Mouse (Mus musculus) lung, postnatal 0 days (tissue): ENCODE results near the gene Ankdd1b. TPM values are rescaled to one million over a fixed set of nuclear protein-coding genes. Genes with fewer than 3 reads are reported as not detected.

Experiments used
- ATAC-seq: fragments of 200-750 bp; cut with Nextera tagmentation; 2 replicates; pipeline ENCODE4 v1.8.0; 2017; ENCODE audit warnings: moderate library complexity
- DNase-seq: peaks from one replicate; pipeline ENCODE4 v3.0.0-alpha.2; 2016; ENCODE audit warnings: low spot score
- H3K27ac ChIP-seq: fragments of 300-500 bp; sonication (generic); 2 replicates; pipeline ENCODE4 v1.5.1; 2014; ENCODE audit warnings: antibody characterized with exemption, mild to moderate bottlenecking, low read length, mixed read lengths
- H3K27me3 ChIP-seq: fragments of 300-500 bp; sonication (generic); replicated peaks from 2 replicates; pipeline ENCODE4 v1.6.1; 2014; ENCODE audit warnings: low read length, mixed read lengths; ENCODE audit not compliant: insufficient read depth
- H3K36me3 ChIP-seq: fragments of 300-500 bp; sonication (generic); 2 replicates; pipeline ENCODE4 v1.6.1; 2014; ENCODE audit warnings: low read length, mixed read lengths; ENCODE audit not compliant: insufficient read depth
- H3K4me1 ChIP-seq: fragments of 300-500 bp; sonication (generic); 2 replicates; pipeline ENCODE4 v1.6.1; 2014; ENCODE audit warnings: antibody characterized with exemption, low read depth, low read length, mixed read lengths; ENCODE audit not compliant: insufficient read depth
- H3K4me2 ChIP-seq: fragments of 300-500 bp; sonication (generic); replicated peaks from 2 replicates; pipeline ENCODE4 v1.6.1; 2014; ENCODE audit warnings: low read depth, mild to moderate bottlenecking, low read length, moderate library complexity, mixed read lengths
- H3K4me3 ChIP-seq: fragments of 300-500 bp; sonication (generic); 2 replicates; pipeline ENCODE4 v1.5.1; 2014; ENCODE audit warnings: low read depth, low read length
- H3K9ac ChIP-seq: fragments of 300-500 bp; sonication (generic); replicated peaks from 2 replicates; pipeline ENCODE4 v1.6.1; 2014; ENCODE audit warnings: low read depth, mild to moderate bottlenecking
- H3K9me3 ChIP-seq: fragments of 300-500 bp; sonication (generic); 2 replicates; pipeline ENCODE4 v1.6.1; 2016; ENCODE audit warnings: low read length, mixed read lengths
- CTCF ChIP-seq: IDR thresholded peaks from 2 replicates; pipeline ENCODE4 v1.5.1; 2016; ENCODE audit warnings: antibody characterized with exemption, mild to moderate bottlenecking
- EP300 ChIP-seq: IDR thresholded peaks from 2 replicates; pipeline ENCODE4 v1.6.1; 2016; ENCODE audit warnings: antibody characterized with exemption, mild to moderate bottlenecking, control low read depth
- WGBS: fragments of 180-500 bp; shearing (Covaris S2); extraction: QIAGEN DNeasy Blood & Tissue Kit; methylation state at CpG from one replicate; pipeline ENCODE4 v1.1.7; 2014; 5-methylcytosine and 5-hydroxymethylcytosine counted together
- polyA plus RNA-seq: library from polyadenylated mRNA; unstranded; fragments of >200 nt; fragmentation: Nextera tagmentation; extraction: Ambion mirVana; gene quantifications from 2 replicates; pipeline ENCODE4 v1.2.1, GENCODE M21; 2015

The Ankdd1b gene
- polyA plus RNA-seq, 1 experiment from 2014 or later, result 0.24 TPM

DNA sequence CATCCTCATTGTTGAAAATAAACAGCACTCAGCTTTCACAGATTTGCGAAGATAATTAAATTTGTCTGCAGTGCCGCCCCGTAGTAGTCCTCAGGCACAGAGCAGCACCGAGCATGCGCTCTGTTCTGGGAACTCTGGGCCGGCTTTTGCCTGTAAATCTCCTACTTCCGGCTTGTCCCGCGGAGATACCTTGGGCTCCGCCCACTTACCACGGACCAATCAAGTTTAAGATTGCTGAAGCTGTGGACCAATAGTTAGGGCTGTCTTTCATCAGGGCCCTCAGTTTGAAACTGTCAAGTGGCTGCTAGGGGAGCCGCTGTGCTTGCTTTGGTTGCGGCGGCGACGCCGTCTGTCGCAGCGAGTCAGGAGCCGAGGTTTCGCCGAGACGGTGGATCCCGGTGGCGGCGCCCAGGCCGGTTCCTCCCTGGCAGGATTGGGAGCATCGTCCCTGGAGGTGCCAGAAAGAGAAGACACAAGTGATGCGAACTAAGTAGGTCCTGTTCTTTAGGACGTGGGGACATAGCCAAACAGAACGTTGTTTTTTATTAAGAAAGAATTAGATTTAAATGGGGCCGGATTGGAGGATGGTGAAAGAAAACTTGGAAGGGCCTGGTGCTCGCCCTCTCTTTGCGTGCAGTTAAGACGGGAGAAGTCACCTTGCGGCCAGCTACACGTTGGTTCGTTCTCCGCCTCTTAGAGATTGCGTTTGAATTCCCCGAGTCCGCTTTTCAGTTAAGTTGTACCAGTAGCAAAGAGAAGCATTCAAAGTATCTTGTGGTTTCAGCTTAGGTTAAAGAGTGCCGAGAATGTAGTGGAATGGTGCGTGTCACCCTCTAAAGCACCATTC lies 82.7 kb downstream of the Ankdd1b start, which contains the start of gene Poc5:
TSS of gene Poc5 (plus strand) at position 253 of the 847 bp plus-strand sequence.
- WGBS, result under 1% methylated on average over 44 of the region's 44 CpGs
- Histone ChIP-seq H3K9ac (peak within 1 kb of the TSS; percentile 43), H3K27me3 (no peaks in the 10 kb centered on the region), H3K4me3 (peak within 1 kb of the TSS; percentile 49), H3K4me2 (peak within 1 kb of the TSS; percentile 69), H3K36me3 (peaks cover 8% of the 10 kb centered on the region; the same call in 1 of the 2 replicates), H3K27ac (peak within 1 kb of the TSS; percentile 62), H3K4me1 (peaks cover 8% of the 10 kb centered on the region), H3K9me3 (no peaks in the 10 kb centered on the region)
- TF ChIP-seq CTCF, result peak; percentile 21; the same call in 1 of the 2 replicates
- peak; percentile 95 for TF ChIP-seq EP300
- DNase-seq, result peak; percentile 99
- peak; percentile 100 for ATAC-seq

DNA sequence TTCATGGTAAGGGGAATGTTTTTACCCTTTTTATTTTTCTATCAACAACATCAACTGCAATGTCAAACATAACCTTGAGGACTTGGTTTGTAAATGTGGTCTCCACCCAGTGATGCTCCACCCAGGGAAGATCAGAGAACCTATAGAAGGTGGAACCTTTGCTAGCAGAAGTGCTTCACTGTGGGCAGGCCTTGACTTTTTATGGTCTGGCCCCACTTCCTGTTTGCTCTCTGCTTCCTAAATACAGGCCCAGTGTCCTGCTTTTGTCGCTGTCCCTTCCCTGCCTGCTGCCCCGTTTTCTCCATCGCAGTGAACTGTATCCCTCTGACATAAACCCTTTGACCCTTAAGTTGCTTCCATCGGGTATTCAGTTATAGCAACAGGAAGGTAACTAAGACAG lies 93.1 kb downstream of the Ankdd1b start:
- no peak for TF ChIP-seq EP300
- no peak for TF ChIP-seq CTCF
- no peak for ATAC-seq
- no peaks in the 10 kb centered on the region for H3K9me3 ChIP-seq
- no peaks in the 10 kb centered on the region for H3K27me3 ChIP-seq
- H3K36me3 ChIP-seq, result no peaks in the 10 kb centered on the region
- no peaks in the 10 kb centered on the region for H3K4me1 ChIP-seq
- no peak overlapping the region for H3K9ac ChIP-seq
- H3K27ac ChIP-seq, result no peak overlapping the region
- 48% methylated on average over 4 of the region's 4 CpGs for WGBS
- H3K4me2 ChIP-seq, result no peak overlapping the region
- no peak for DNase-seq
- no peak overlapping the region for H3K4me3 ChIP-seq

DNA sequence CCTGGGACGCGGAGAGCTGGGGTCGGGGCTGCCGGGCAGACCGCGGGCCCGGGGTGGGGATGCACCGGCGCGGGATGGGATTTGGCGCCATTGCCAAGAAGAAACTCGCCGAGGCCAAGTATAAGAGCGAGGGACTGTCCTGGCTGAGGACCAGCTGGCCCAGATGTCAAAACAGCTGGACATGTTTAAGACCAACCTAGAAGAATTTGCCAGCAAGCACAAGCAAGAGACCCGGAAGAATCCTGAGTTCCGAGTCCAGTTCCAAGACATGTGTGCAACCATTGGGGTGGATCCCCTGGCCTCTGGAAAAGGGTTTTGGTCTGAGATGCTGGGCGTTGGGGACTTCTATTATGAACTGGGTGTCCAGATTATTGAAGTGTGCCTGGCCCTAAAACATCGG lies 94.1 kb downstream of the Ankdd1b start:
- Histone ChIP-seq H3K4me1 (no peaks in the 10 kb centered on the region), H3K9ac (no peak overlapping the region), H3K9me3 (no peaks in the 10 kb centered on the region), H3K4me2 (no peak overlapping the region), H3K4me3 (no peak overlapping the region), H3K27ac (no peak overlapping the region), H3K36me3 (no peaks in the 10 kb centered on the region), H3K27me3 (no peaks in the 10 kb centered on the region)
- DNase-seq, result peak; percentile 27
- no peak for TF ChIP-seq EP300
- TF ChIP-seq CTCF, result no peak
- no peak; the same call in 1 of the 2 replicates for ATAC-seq
- WGBS, result 74% methylated on average over 18 of the region's 18 CpGs

DNA sequence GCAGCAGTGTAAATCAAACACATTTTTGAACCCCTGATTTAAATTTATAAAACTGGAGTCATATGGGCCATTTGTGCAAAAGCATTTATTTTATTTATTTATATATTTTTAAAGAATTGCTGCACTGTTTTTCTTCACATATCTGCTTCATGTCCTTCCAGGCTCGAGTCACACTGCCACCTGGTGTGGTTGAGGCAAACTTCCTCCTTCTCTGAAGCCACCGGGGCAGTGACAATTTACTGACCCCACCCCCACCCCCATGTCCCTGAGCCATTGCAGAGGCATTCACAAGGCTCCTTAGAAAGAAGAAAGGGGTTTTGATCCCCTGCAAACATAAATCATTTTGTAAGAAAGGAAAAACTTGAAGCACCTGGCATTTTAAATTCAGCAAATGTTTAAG lies 95.5 kb downstream of the Ankdd1b start:
- DNase-seq, result peak; percentile 23
- Histone ChIP-seq H3K27me3 (no peaks in the 10 kb centered on the region), H3K9me3 (no peaks in the 10 kb centered on the region), H3K4me3 (no peak overlapping the region), H3K27ac (no peak overlapping the region), H3K4me1 (no peaks in the 10 kb centered on the region), H3K9ac (no peak overlapping the region), H3K36me3 (no peaks in the 10 kb centered on the region), H3K4me2 (no peak overlapping the region)
- peak; percentile 39 for TF ChIP-seq CTCF
- TF ChIP-seq EP300, result no peak
- no peak for ATAC-seq
- WGBS, result 4% methylated on average over 2 of the region's 2 CpGs

Other genes with a start within 250 kb of the Ankdd1b start
- gene Poc5, start 82.9 kb downstream of the Ankdd1b start, polyA plus RNA-seq, result 9.2 and 13.4 TPM in 2 replicates
- gene Gm17622, start 19.5 kb upstream of the Ankdd1b start, polyA plus RNA-seq, result not detected in 2 replicates
- 4.6 and 5.0 TPM in 2 replicates for gene Polk, start 71.4 kb upstream of the Ankdd1b start, polyA plus RNA-seq
- gene Col4a3bp, start 71.4 kb upstream of the Ankdd1b start, polyA plus RNA-seq, result 10.0 and 12.9 TPM in 2 replicates
- gene Hmgcr, start 199.7 kb upstream of the Ankdd1b start, polyA plus RNA-seq, result 32.6 and 37.0 TPM in 2 replicates